Mouse (Mus musculus) heart, adult 2 months (tissue): ENCODE measurements around the gene Snrpd2.

Experiments
- CTCF ChIP-seq: fragments of 200-600 bp; IDR thresholded peaks from 2 replicates; pipeline ENCODE4 v1.8.1; 2022; ENCODE audit warnings: antibody characterized with exemption, mild to moderate bottlenecking, moderate library complexity
- EP300 ChIP-seq: fragments of 200-500 bp; IDR thresholded peaks from 2 replicates; pipeline ENCODE4 v1.6.1; 2011; ENCODE audit warnings: low read depth, low read length, control low read depth; ENCODE audit not compliant: insufficient read depth
- POLR2A ChIP-seq: fragments of 200-500 bp; IDR thresholded peaks from 2 replicates; pipeline ENCODE4 v1.6.1; 2011; ENCODE audit warnings: mild to moderate bottlenecking, low read depth, low read length, control low read depth; ENCODE audit not compliant: insufficient read depth

DNA sequence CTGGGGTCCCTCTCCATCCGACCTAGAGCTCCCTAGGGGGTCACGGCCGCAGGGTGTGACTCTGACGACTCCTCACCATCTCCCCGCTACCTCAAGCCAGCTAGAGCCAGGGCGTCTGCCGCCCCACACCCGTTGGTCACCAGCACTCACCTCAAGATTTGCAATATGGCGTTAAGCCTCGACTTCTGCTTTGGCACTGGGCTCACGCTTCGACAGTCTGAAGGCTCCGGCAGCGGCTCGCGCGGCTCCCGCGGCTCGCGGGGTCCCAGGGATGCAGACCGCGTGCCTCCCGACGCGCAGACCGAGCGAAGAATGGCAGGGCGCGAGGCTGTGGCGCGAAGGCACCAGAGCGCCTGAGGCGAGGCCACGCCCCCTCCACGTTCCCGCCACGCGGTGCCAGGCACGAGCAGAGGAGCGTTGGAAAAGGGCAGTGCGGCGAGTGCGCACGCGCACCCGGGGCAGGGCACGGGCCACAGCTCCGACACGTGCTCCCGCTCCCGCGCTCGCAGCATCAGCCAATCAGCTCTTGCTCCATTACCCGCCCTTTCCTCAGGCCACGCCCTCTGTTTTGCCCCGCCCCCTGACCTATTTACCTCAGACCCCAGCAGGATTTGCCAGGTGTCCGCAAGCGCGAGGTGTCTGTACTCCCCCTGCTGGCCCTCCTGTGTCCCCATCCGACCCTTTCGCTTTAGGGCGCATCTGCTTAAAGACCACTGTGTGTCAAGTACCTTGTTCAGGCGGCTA lies 31.3 kb upstream of the Snrpd2 start, which contains the start of gene Gm4969:
- TF ChIP-seq CTCF (peak; percentile 40), POLR2A (no peak), EP300 (no peak)
